Mouse (Mus musculus): ENCODE measurements around the gene Cdc73. TPM values are rescaled to one million over a fixed set of nuclear protein-coding genes. Genes with fewer than 3 reads are reported as not detected.
"Not testable (repeated sequence)": the region's sequence is repeated elsewhere in the genome, so short reads cannot be mapped to it uniquely, and the experiment has no call there.

The Cdc73 gene
- polyA plus RNA-seq, 1 experiment from 2014 or later = 27.9 TPM

DNA sequence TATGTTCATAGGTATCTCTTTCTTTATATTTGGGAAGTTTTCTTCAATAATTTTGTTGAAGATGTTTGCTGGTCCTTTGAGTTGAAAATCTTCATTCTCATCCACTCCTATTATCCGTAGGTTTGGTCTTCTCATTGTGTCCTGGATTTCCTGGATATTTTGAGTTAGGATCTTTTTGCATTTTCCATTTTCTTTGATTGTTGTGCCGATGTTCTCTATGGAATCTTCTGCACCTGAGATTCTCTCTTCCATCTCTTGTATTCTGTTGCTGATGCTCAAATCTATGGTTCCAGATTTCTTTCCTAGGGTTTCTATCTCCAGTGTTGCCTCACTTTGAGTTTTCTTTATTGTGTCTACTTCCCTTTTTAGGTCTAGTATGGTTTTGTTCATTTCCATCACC lies 13.3 kb upstream of the Cdc73 start, which contains the start of gene Glrx2:
TSS of gene Glrx2 (plus strand) at position 301 of the 400 bp plus-strand sequence.
- WGBS = no CpG with 5 or more reads among the region's 2 CpGs
- H3K27me3 ChIP-seq (ENCODE audit: insufficient read depth, poor library complexity, severe bottlenecking) = not testable (repeated sequence)

GRCm38 (mm10) chr1:143710627-143710976 lies 7.9 kb upstream of the Cdc73 start:
- DNase-seq (ENCODE audit: low spot score) = no peak
- no peak overlapping the region for H3K4me3 ChIP-seq
- H3K27ac ChIP-seq = no peak overlapping the region
- H3K36me3 ChIP-seq = no peaks in the 10 kb centered on the region
- H3K4me1 ChIP-seq (replicated peaks) = no peaks in the 10 kb centered on the region
- no peaks in the 10 kb centered on the region for H3K27me3 ChIP-seq (ENCODE audit: insufficient read depth, poor library complexity, severe bottlenecking)
- no peaks in the 10 kb centered on the region for H3K9me3 ChIP-seq
- 86% methylated on average over 5 of the region's 5 CpGs for WGBS

More for the DNA sequence above, 13.3 kb upstream of the Cdc73 start, which contains the start of gene Glrx2:
- not testable (repeated sequence) for H3K27ac ChIP-seq; H3K9me3 ChIP-seq; H3K4me3 ChIP-seq; DNase-seq (ENCODE audit: low spot score); H3K4me1 ChIP-seq (replicated peaks); H3K36me3 ChIP-seq

DNA sequence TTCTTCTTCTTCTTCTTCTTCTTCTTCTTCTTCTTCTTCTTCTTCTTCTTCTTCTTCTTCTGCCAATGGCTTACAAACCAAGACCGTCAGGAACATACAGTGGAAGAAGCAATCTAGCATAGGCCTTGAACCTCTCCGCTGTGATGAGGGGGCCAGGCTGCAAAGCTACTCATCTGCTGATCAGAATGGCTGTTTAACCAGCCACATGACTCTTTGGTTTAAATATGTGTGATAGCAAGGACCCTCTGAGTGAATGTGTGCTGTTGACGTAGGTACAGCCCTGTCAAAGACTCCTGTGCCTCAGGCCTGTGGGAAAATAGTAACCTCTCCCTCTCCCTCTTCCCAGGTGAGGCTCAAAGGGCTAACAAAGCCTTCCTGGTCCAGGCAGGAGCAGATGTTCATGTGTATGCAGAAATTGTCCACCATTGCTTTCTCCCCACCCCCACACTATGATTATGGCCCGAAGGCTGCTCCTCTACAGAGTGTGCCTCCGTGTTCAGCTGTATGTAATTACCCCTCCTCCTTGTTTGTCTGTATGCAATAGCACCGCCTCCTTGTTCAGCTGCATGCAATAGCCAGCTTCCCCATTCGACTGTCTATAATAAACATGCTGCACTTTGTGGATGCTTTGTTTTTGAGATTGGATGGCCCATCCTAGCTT lies 7.4 kb upstream of the Cdc73 start:
- H3K36me3 ChIP-seq = no peaks in the 10 kb centered on the region
- no peak overlapping the region for H3K4me3 ChIP-seq
- no peak overlapping the region for H3K27ac ChIP-seq
- WGBS = 74% methylated on average over 7 of the region's 7 CpGs
- DNase-seq (ENCODE audit: low spot score) = no peak
- no peaks in the 10 kb centered on the region for H3K4me1 ChIP-seq (replicated peaks)
- no peaks in the 10 kb centered on the region for H3K27me3 ChIP-seq (ENCODE audit: insufficient read depth, poor library complexity, severe bottlenecking)
- H3K9me3 ChIP-seq = no peaks in the 10 kb centered on the region

DNA sequence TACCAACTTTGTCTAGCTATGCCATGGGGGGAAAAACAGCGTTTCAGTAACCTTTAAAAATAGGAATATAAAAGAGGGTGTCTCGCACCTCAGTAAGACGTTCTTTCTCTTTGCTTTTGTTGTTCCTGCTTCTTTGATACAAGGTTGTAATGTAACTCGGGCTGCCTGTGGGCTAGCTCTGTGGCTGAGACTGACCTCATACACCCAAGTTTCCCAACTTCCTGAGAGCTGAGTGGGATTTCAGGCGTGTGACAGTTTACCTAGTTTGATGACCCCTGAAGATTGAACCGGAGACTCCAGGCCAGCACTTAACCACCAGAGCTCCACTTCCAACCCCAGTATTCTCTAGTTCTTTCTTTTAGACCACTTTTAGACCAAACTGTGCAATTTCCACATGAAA lies 5.7 kb upstream of the Cdc73 start:
- DNase-seq (ENCODE audit: low spot score) = no peak
- no peaks in the 10 kb centered on the region for H3K36me3 ChIP-seq
- H3K27ac ChIP-seq = no peak overlapping the region
- H3K27me3 ChIP-seq (ENCODE audit: insufficient read depth, poor library complexity, severe bottlenecking) = no peaks in the 10 kb centered on the region
- no peak overlapping the region for H3K4me3 ChIP-seq
- 78% methylated on average over 6 of the region's 6 CpGs for WGBS
- no peaks in the 10 kb centered on the region for H3K9me3 ChIP-seq
- H3K4me1 ChIP-seq (replicated peaks) = no peaks in the 10 kb centered on the region; the same call in 1 of the 2 replicates

DNA sequence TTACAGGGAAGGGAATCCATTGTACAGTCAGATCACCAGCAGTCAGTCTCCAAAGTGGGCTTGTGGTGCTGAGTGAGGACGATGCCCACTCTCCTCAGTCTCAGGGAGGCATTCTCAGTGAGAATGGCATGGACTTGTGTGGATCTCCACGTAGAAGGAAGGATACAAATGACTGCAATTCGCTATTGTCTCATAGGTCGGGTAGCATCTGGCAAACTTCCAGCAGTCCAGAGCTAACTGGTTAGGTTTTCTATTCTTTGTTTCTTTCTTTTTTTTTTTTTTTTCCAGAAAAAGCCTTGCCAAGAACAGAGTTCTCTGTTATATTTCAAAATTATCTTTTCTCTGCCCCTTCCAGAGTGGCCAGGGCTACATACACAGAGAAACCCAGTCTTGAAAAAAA lies 4.3 kb upstream of the Cdc73 start:
- no peak overlapping the region for H3K27ac ChIP-seq
- no peak overlapping the region for H3K4me3 ChIP-seq
- H3K9me3 ChIP-seq = no peaks in the 10 kb centered on the region
- 81% methylated on average over 4 of the region's 4 CpGs for WGBS
- no peaks in the 10 kb centered on the region; the same call in 1 of the 2 replicates for H3K4me1 ChIP-seq (replicated peaks)
- DNase-seq (ENCODE audit: low spot score) = no peak
- no peaks in the 10 kb centered on the region for H3K27me3 ChIP-seq (ENCODE audit: insufficient read depth, poor library complexity, severe bottlenecking)
- H3K36me3 ChIP-seq = no peaks in the 10 kb centered on the region

GRCm38 (mm10) chr1:143702141-143702740 lies 452 bp downstream of the Cdc73 start:
- no peak for DNase-seq (ENCODE audit: low spot score)
- Histone ChIP-seq H3K36me3 (peaks cover 13% of the 10 kb centered on the region), H3K9me3 (no peaks in the 10 kb centered on the region), H3K27ac (peak overlapping the region; percentile 98), H3K27me3 (ENCODE audit: insufficient read depth, poor library complexity, severe bottlenecking) (no peaks in the 10 kb centered on the region), H3K4me3 (peak overlapping the region; percentile 84), H3K4me1 (replicated peaks) (peaks cover 15% of the 10 kb centered on the region; the same call in 1 of the 2 replicates)
- WGBS = under 1% methylated on average over 48 of the region's 48 CpGs

DNA sequence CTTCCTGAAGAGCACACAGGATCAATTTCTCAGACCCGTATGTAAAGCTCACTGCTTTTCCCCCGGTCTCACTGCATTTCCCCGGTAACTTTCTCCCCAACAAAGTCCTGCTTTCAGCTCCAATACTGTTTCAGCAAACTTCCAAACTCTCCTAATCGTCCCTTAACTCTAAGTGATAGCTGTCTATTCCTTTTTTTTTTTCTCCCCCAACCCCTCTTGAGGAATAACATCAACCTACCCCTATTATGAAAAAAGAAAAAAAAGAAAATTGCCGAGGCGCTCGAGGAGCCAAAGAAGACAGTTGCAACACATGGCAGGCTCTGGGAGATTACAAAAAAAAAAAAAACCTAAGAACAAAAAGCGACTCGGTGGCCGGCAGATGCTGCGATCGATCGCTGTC lies 957 bp downstream of the Cdc73 start:
- no peaks in the 10 kb centered on the region for H3K9me3 ChIP-seq
- peak overlapping the region; percentile 98 for H3K27ac ChIP-seq
- H3K4me3 ChIP-seq = peak overlapping the region; percentile 84
- H3K4me1 ChIP-seq (replicated peaks) = peaks cover 15% of the 10 kb centered on the region; the same call in 1 of the 2 replicates
- peaks cover 18% of the 10 kb centered on the region for H3K36me3 ChIP-seq
- under 1% methylated on average over 13 of the region's 13 CpGs for WGBS
- H3K27me3 ChIP-seq (ENCODE audit: insufficient read depth, poor library complexity, severe bottlenecking) = no peaks in the 10 kb centered on the region
- DNase-seq (ENCODE audit: low spot score) = no peak

DNA sequence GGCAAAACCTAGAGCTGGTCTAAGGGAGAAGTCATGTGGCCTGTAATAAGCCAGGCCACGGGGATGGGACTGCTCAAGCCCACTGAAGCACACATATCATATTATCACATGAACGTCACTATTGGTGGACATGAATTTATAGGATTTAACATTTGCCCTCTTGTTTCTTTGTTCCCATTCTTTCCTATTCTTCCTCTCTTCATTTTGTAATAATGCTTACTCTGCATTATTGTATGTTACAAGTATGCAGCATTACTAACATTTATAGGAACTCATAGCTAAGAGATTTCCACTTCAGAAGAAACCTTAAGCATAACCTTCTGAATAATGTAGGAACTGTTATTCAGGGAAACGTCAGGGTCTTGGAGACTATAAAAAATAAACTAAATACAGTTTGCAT lies 17.8 kb downstream of the Cdc73 start:
- DNase-seq (ENCODE audit: low spot score) = no peak
- peaks cover 78% of the 10 kb centered on the region for H3K36me3 ChIP-seq
- WGBS = 93% methylated on average over 3 of the region's 3 CpGs
- H3K9me3 ChIP-seq = no peaks in the 10 kb centered on the region
- H3K27me3 ChIP-seq (ENCODE audit: insufficient read depth, poor library complexity, severe bottlenecking) = no peaks in the 10 kb centered on the region
- H3K4me3 ChIP-seq = no peak overlapping the region
- no peak overlapping the region for H3K27ac ChIP-seq
- H3K4me1 ChIP-seq (replicated peaks) = no peaks in the 10 kb centered on the region

DNA sequence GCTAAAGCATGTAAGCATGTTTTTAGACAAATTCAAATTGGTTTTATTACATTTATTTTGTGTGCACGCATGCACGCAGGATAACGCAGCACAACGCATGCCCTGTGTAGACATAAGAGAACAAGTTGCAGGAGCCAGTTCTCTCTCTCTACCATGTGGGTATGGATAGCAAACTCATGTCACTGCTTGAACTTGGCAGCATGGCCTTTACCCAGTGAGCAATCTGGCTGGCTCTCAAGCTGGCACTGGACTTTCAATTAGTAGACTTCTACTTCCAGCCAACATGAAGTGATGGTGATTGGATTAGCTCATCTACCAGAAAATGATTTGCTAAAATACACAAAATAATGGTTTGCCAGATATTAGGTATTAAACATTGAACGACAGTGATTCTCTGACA lies 21.6 kb downstream of the Cdc73 start:
- H3K36me3 ChIP-seq = peaks cover 79% of the 10 kb centered on the region

GRCm38 (mm10) chr1:143675734-143676361 lies 26.8 kb downstream of the Cdc73 start:
- Histone ChIP-seq H3K27me3 (ENCODE audit: insufficient read depth, poor library complexity, severe bottlenecking) (no peaks in the 10 kb centered on the region), H3K4me3 (no peak overlapping the region), H3K36me3 (peaks cover 86% of the 10 kb centered on the region), H3K9me3 (no peaks in the 10 kb centered on the region), H3K4me1 (replicated peaks) (no peaks in the 10 kb centered on the region), H3K27ac (no peak overlapping the region)
- 95% methylated on average over 4 of the region's 4 CpGs for WGBS
- DNase-seq (ENCODE audit: low spot score) = no peak

More for the DNA sequence above, 21.6 kb downstream of the Cdc73 start:
- Histone ChIP-seq H3K27me3 (ENCODE audit: insufficient read depth, poor library complexity, severe bottlenecking) (no peaks in the 10 kb centered on the region), H3K27ac (no peak overlapping the region), H3K9me3 (no peaks in the 10 kb centered on the region), H3K4me3 (no peak overlapping the region), H3K4me1 (replicated peaks) (no peaks in the 10 kb centered on the region)
- DNase-seq (ENCODE audit: low spot score) = no peak
- 96% methylated on average over 5 of the region's 5 CpGs for WGBS

GRCm38 (mm10) chr1:143664786-143665185 lies 37.9 kb downstream of the Cdc73 start:
- H3K27me3 ChIP-seq (ENCODE audit: insufficient read depth, poor library complexity, severe bottlenecking); H3K4me3 ChIP-seq; H3K27ac ChIP-seq; H3K4me1 ChIP-seq (replicated peaks); DNase-seq (ENCODE audit: low spot score); H3K9me3 ChIP-seq: not testable (repeated sequence)
- H3K36me3 ChIP-seq = peaks cover 77% of the 10 kb centered on the region
- 87% methylated on average over 4 of the region's 4 CpGs for WGBS

DNA sequence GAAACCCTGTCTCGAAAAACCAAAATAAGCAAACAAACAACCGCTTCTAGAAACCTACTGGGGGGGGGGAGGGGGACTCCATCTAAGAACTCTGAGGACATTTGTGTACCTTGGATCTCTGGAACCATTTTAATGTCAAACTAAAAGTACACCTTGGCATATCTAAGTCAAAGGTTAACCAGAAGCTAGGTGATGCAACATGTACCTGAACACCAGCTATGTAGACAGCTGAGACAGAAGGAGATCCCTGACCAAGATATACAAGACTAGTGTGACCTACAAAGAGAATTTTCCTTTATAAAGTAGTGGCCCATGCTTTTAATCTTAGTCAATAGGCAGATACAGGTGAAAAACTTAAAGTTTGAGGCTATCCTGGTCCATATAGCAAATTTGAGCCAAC lies 39.5 kb downstream of the Cdc73 start:
- H3K27ac ChIP-seq = no peak overlapping the region
- H3K27me3 ChIP-seq (ENCODE audit: insufficient read depth, poor library complexity, severe bottlenecking) = no peaks in the 10 kb centered on the region
- 93% methylated on average over 2 of the region's 2 CpGs for WGBS
- 0 out of 2 replicates have a peak, but pooled peaks cover 6% of the 10 kb centered on the region for H3K9me3 ChIP-seq
- H3K4me1 ChIP-seq (replicated peaks) = no peaks in the 10 kb centered on the region
- no peak for DNase-seq (ENCODE audit: low spot score)
- H3K4me3 ChIP-seq = no peak overlapping the region
- H3K36me3 ChIP-seq = peaks cover 63% of the 10 kb centered on the region

GRCm38 (mm10) chr1:143653646-143654045 lies 49.0 kb downstream of the Cdc73 start:
- WGBS = 91% methylated on average over 3 of the region's 3 CpGs
- no peak overlapping the region for H3K27ac ChIP-seq
- no peak for DNase-seq (ENCODE audit: low spot score)
- H3K36me3 ChIP-seq = peaks cover 13% of the 10 kb centered on the region
- no peak overlapping the region for H3K4me3 ChIP-seq
- no peaks in the 10 kb centered on the region for H3K9me3 ChIP-seq
- no peaks in the 10 kb centered on the region for H3K27me3 ChIP-seq (ENCODE audit: insufficient read depth, poor library complexity, severe bottlenecking)
- no peaks in the 10 kb centered on the region for H3K4me1 ChIP-seq (replicated peaks)

Measured in hindbrain, embryonic 10.5 days (tissue).